Mouse (Mus musculus) heart, postnatal 0 days (tissue): ENCODE results near the gene Cep295nl. TPM values are rescaled to one million over a fixed set of nuclear protein-coding genes. Genes with fewer than 3 reads are reported as not detected.

Source experiments
- ATAC-seq: fragments of 200-750 bp; cut with Nextera tagmentation; 2 replicates; pipeline ENCODE4 v1.8.0; 2017; ENCODE audit warnings: low read depth, moderate number of reproducible peaks, moderate library complexity; ENCODE audit not compliant: insufficient read depth
- DNase-seq: peaks from one replicate; pipeline ENCODE4 v3.0.0-alpha.2; 2016; ENCODE audit warnings: low spot score
- H3K27ac ChIP-seq: fragments of 300-500 bp; sonication (generic); 2 replicates; pipeline ENCODE4 v1.5.1; 2014; ENCODE audit warnings: low read depth, mild to moderate bottlenecking
- H3K27me3 ChIP-seq: fragments of 300-500 bp; sonication (generic); 2 replicates; pipeline ENCODE4 v1.6.1; 2014; ENCODE audit warnings: low read length, mixed read lengths; ENCODE audit not compliant: control insufficient read depth, insufficient read depth
- H3K36me3 ChIP-seq: fragments of 300-500 bp; sonication (generic); replicated peaks from 2 replicates; pipeline ENCODE4 v1.6.1; 2014; ENCODE audit warnings: low read length, mixed read lengths; ENCODE audit not compliant: control insufficient read depth, insufficient read depth
- H3K4me1 ChIP-seq: fragments of 300-500 bp; sonication (generic); 2 replicates; pipeline ENCODE4 v1.6.1; 2014; ENCODE audit warnings: antibody characterized with exemption; ENCODE audit not compliant: control insufficient read depth, insufficient read depth
- H3K4me2 ChIP-seq: fragments of 300-500 bp; sonication (generic); 2 replicates; pipeline ENCODE4 v1.6.1; 2014; ENCODE audit warnings: low read depth, mild to moderate bottlenecking, low read length, moderate library complexity
- H3K4me3 ChIP-seq: fragments of 300-500 bp; sonication (generic); 2 replicates; pipeline ENCODE4 v1.5.1; 2014; ENCODE audit warnings: low read depth, low read length
- H3K9ac ChIP-seq: fragments of 300-500 bp; sonication (generic); replicated peaks from 2 replicates; pipeline ENCODE4 v1.6.1; 2014; ENCODE audit warnings: low read depth, low read length, mixed read lengths
- H3K9me3 ChIP-seq: fragments of 300-500 bp; sonication (generic); replicated peaks from 2 replicates; pipeline ENCODE4 v1.6.1; 2016; ENCODE audit warnings: low read length; ENCODE audit not compliant: control insufficient read depth
- CTCF ChIP-seq: IDR thresholded peaks from 2 replicates; pipeline ENCODE4 v1.5.1; 2016; ENCODE audit warnings: antibody characterized with exemption, control low read depth, low read depth
- EP300 ChIP-seq: IDR thresholded peaks from 2 replicates; pipeline ENCODE4 v1.6.1; 2016; ENCODE audit warnings: antibody characterized with exemption, low read depth
- WGBS: fragments of 180-500 bp; shearing (Covaris S2); extraction: QIAGEN DNeasy Blood & Tissue Kit; methylation state at CpG from one replicate; pipeline ENCODE4 v1.1.7; 2014; 5-methylcytosine and 5-hydroxymethylcytosine counted together
- polyA plus RNA-seq: library from polyadenylated mRNA; unstranded; fragments of >200 nt; fragmentation: Nextera tagmentation; extraction: Ambion mirVana; gene quantifications from 2 replicates; pipeline ENCODE4 v1.2.1, GENCODE M21; 2015
- total RNA-seq: library from RNA; depleted of rRNA; stranded (reverse); fragments of >200 nt; gene quantifications from 2 replicates; pipeline ENCODE4 v1.2.3, GENCODE M21; 2014; ENCODE audit warnings: low replicate concordance

The Cep295nl gene
- total and polyA plus RNA-seq, 2 experiments from 2014 or later: 0.31 TPM; not detected in 1

- Histone ChIP-seq H3K9me3 (no peaks in the 10 kb centered on the region), H3K36me3 (0 out of 2 replicates have a peak, but pooled peaks cover 4% of the 10 kb centered on the region), H3K27ac (peak overlapping the region; percentile 85), H3K4me1 (peaks cover 16% of the 10 kb centered on the region; the same call in 1 of the 2 replicates), H3K27me3 (no peaks in the 10 kb centered on the region), H3K9ac (peak overlapping the region; percentile 81), H3K4me3 (peak overlapping the region; percentile 64), H3K4me2 (peak overlapping the region; percentile 72)
- peak; percentile 48 for TF ChIP-seq CTCF
- TF ChIP-seq EP300: no peak; the same call in 1 of the 2 replicates
- under 1% methylated on average over 33 of the region's 43 CpGs for WGBS
- peak; percentile 85 for DNase-seq
- peak; percentile 95 for ATAC-seq
Observed at GRCm38 (mm10) chr11:118355205-118355604, 12.9 kb upstream of the Cep295nl start.

- H3K36me3 ChIP-seq: 0 out of 2 replicates have a peak, but pooled peaks cover 4% of the 10 kb centered on the region
- WGBS: under 1% methylated on average over 44 of the region's 47 CpGs
- no peaks in the 10 kb centered on the region for H3K9me3 ChIP-seq
- H3K4me3 ChIP-seq: peak overlapping the region; percentile 64
- H3K27ac ChIP-seq: peak overlapping the region; percentile 85
- TF ChIP-seq CTCF (no peak), EP300 (no peak)
- peak; percentile 36 for DNase-seq
- ATAC-seq: peak; percentile 34
- peak overlapping the region; percentile 81 for H3K9ac ChIP-seq
- H3K4me2 ChIP-seq: peak overlapping the region; percentile 72
- H3K27me3 ChIP-seq: no peaks in the 10 kb centered on the region
- H3K4me1 ChIP-seq: peaks cover 16% of the 10 kb centered on the region; the same call in 1 of the 2 replicates
Observed at GRCm38 (mm10) chr11:118354636-118355191, 12.4 kb upstream of the Cep295nl start.

GRCm38 (mm10) chr11:118349494-118349893 lies 7.2 kb upstream of the Cep295nl start:
- Histone ChIP-seq H3K36me3 (0 out of 2 replicates have a peak, but pooled peaks cover 4% of the 10 kb centered on the region), H3K9ac (no peak overlapping the region), H3K9me3 (no peaks in the 10 kb centered on the region), H3K4me1 (peaks cover 31% of the 10 kb centered on the region), H3K27me3 (no peaks in the 10 kb centered on the region), H3K4me3 (no peak overlapping the region), H3K27ac (peak overlapping the region; percentile 32; the same call in 1 of the 2 replicates), H3K4me2 (no peak overlapping the region)
- TF ChIP-seq EP300 (no peak), CTCF (no peak)
- no peak for ATAC-seq
- DNase-seq: no peak
- 82% methylated on average over 5 of the region's 5 CpGs for WGBS

- H3K27ac ChIP-seq: peak overlapping the region; percentile 61
- WGBS: 58% methylated on average over 5 of the region's 5 CpGs
- ATAC-seq (peak; percentile 47), DNase-seq (peak; percentile 20)
- no peaks in the 10 kb centered on the region for H3K9me3 ChIP-seq
- TF ChIP-seq CTCF (no peak), EP300 (no peak)
- no peak overlapping the region for H3K9ac ChIP-seq
- no peak overlapping the region for H3K4me2 ChIP-seq
- no peak overlapping the region for H3K4me3 ChIP-seq
- H3K4me1 ChIP-seq: peaks cover 24% of the 10 kb centered on the region
- H3K27me3 ChIP-seq: no peaks in the 10 kb centered on the region
- 0 out of 2 replicates have a peak, but pooled peaks cover 4% of the 10 kb centered on the region for H3K36me3 ChIP-seq
Observed at GRCm38 (mm10) chr11:118348877-118349276, 6.6 kb upstream of the Cep295nl start.

GRCm38 (mm10) chr11:118348419-118348818 lies 6.1 kb upstream of the Cep295nl start:
- peak overlapping the region; percentile 61; the same call in 1 of the 2 replicates for H3K27ac ChIP-seq
- H3K4me3 ChIP-seq: no peak overlapping the region
- no peaks in the 10 kb centered on the region for H3K27me3 ChIP-seq
- no peak for DNase-seq
- H3K4me1 ChIP-seq: peaks cover 24% of the 10 kb centered on the region
- H3K36me3 ChIP-seq: 0 out of 2 replicates have a peak, but pooled peaks cover 4% of the 10 kb centered on the region
- TF ChIP-seq CTCF (no peak), EP300 (no peak)
- no peak overlapping the region for H3K4me2 ChIP-seq
- WGBS: 59% methylated on average over 3 of the region's 3 CpGs
- ATAC-seq: no peak
- no peaks in the 10 kb centered on the region for H3K9me3 ChIP-seq
- H3K9ac ChIP-seq: no peak overlapping the region
